Mouse (Mus musculus) spleen, postnatal 10 days (tissue): ENCODE measurements around the gene Gmfg.

ENCODE experiments used
- DNase-seq, 2 experiments: peaks; one replicate each; pipeline ENCODE4 v3.0.0; 2021 to 2022; ENCODE audit warnings: low spot score in 2 of 2

Gene Gmfg

GRCm38 (mm10) chr7:28437964-28438363, 717 bp downstream of the Gmfg start:
- DNase-seq = no peak

GRCm38 (mm10) chr7:28438771-28439170, 1.5 kb downstream of the Gmfg start:
- DNase-seq = no peak

GRCm38 (mm10) chr7:28440739-28441138, 3.5 kb downstream of the Gmfg start:
- DNase-seq = peak; percentile 32 to 72

GRCm38 (mm10) chr7:28441776-28442485, 4.7 kb downstream of the Gmfg start:
- DNase-seq = no peak

GRCm38 (mm10) chr7:28442688-28443087, 5.4 kb downstream of the Gmfg start:
- no peak for DNase-seq

GRCm38 (mm10) chr7:28444344-28444974, 7.2 kb downstream of the Gmfg start:
- DNase-seq = no peak

- DNase-seq = peak; percentile 88 to 90
These were observed 9.2 kb downstream of the Gmfg start for GRCm38 (mm10) chr7:28446446-28446845.

- no peak for DNase-seq
These were observed 10.0 kb downstream of the Gmfg start for GRCm38 (mm10) chr7:28447101-28447830.

- no peak for DNase-seq
These were observed 10.9 kb downstream of the Gmfg start for GRCm38 (mm10) chr7:28447865-28448820.

- no peak for DNase-seq
These were observed 14.5 kb downstream of the Gmfg start, which contains the start of gene Lrfn1 for GRCm38 (mm10) chr7:28451531-28452360. Gene Lrfn1 (plus strand): TSS chr7:28451980.

GRCm38 (mm10) chr7:28452361-28453005, 15.2 kb downstream of the Gmfg start:
- no peak for DNase-seq

GRCm38 (mm10) chr7:28460361-28460760, 23.1 kb downstream of the Gmfg start:
- DNase-seq = no peak

- DNase-seq = no peak
These were observed 25.5 kb downstream of the Gmfg start for GRCm38 (mm10) chr7:28462769-28463168.

GRCm38 (mm10) chr7:28464416-28465212, 27.4 kb downstream of the Gmfg start:
- peak in 1 of 2 experiments; percentile 45 for DNase-seq

- DNase-seq = no peak
These were observed 29.5 kb downstream of the Gmfg start for GRCm38 (mm10) chr7:28466721-28467212.

GRCm38 (mm10) chr7:28467213-28467751, 30.0 kb downstream of the Gmfg start:
- DNase-seq = peak in 1 of 2 experiments; percentile 46

GRCm38 (mm10) chr7:28476191-28476590, 38.9 kb downstream of the Gmfg start:
- DNase-seq = no peak

GRCm38 (mm10) chr7:28477363-28477762, 40.1 kb downstream of the Gmfg start:
- no peak for DNase-seq

- DNase-seq = no peak
These were observed 41.6 kb downstream of the Gmfg start for GRCm38 (mm10) chr7:28478854-28479253.
